Mouse (Mus musculus) erythroblast, embryonic 14.5 days (primary cell): Measurements from ENCODE around the gene Vmn1r1. TPM values are rescaled to one million over a fixed set of nuclear protein-coding genes. Genes with fewer than 3 reads are reported as not detected.

Experiments used
- H3K27me3 ChIP-seq: 2 replicates; pipeline ENCODE4 v1.6.1; 2012; ENCODE audit warnings: inconsistent platforms; ENCODE audit not compliant: control insufficient read depth
- H3K36me3 ChIP-seq: 2 replicates; pipeline ENCODE4 v1.6.1; 2012; ENCODE audit warnings: mild to moderate bottlenecking, inconsistent platforms; ENCODE audit not compliant: control insufficient read depth
- H3K4me1 ChIP-seq: 2 replicates; pipeline ENCODE4 v1.6.1; 2012; ENCODE audit warnings: inconsistent platforms; ENCODE audit not compliant: control insufficient read depth
- H3K4me3 ChIP-seq: replicated peaks from 2 replicates; pipeline ENCODE3; 2012; ENCODE audit warnings: moderate library complexity, mild to moderate bottlenecking, inconsistent platforms
- H3K9me3 ChIP-seq: 2 replicates; pipeline ENCODE4 v1.6.1; 2012; ENCODE audit warnings: low read length, inconsistent platforms, mixed read lengths; ENCODE audit not compliant: control insufficient read depth
- GATA1 ChIP-seq: IDR thresholded peaks from 2 replicates; pipeline ENCODE4 v1.6.1; 2012; ENCODE audit warnings: low read length, inconsistent platforms, mixed read lengths
- TAL1 ChIP-seq: IDR thresholded peaks from 3 replicates; pipeline ENCODE4 v1.6.1; 2012; ENCODE audit warnings: low read length, inconsistent platforms, mixed read lengths
- polyA plus RNA-seq: library from polyadenylated mRNA; stranded (reverse); fragments of >175 nt; gene quantifications from 2 replicates; pipeline ENCODE4 v1.2.3, GENCODE M21; 2012

Gene Vmn1r1
- polyA plus RNA-seq, 1 experiment: not detected

DNA sequence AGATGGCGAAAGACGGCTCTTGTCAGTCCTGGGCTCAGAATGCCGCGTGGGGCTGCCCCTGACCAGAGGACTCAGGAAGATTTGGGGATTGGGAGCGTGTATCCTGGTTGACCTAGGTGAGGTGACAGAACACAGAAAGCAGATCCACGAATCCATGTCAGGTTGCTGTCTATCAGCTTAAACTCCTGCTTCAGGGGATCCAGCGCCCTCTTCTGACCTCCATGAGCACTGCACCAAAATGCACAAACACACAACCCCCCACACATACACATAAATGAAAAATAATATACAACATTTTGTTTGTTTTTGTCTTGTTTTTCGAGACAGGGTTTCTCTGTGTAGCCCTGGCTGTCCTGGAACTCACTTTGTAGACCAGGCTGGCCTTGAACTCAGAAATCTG is 26.1 kb downstream of the Vmn1r1 start:
- TF ChIP-seq TAL1 (no peak), GATA1 (no peak)
- H3K4me3 ChIP-seq: no peak overlapping the region
- H3K36me3 ChIP-seq: peaks cover 3% of the 10 kb centered on the region; the same call in 1 of the 2 replicates
- H3K9me3 ChIP-seq: no peaks in the 10 kb centered on the region
- peaks cover 5% of the 10 kb centered on the region for H3K4me1 ChIP-seq
- no peaks in the 10 kb centered on the region for H3K27me3 ChIP-seq

DNA sequence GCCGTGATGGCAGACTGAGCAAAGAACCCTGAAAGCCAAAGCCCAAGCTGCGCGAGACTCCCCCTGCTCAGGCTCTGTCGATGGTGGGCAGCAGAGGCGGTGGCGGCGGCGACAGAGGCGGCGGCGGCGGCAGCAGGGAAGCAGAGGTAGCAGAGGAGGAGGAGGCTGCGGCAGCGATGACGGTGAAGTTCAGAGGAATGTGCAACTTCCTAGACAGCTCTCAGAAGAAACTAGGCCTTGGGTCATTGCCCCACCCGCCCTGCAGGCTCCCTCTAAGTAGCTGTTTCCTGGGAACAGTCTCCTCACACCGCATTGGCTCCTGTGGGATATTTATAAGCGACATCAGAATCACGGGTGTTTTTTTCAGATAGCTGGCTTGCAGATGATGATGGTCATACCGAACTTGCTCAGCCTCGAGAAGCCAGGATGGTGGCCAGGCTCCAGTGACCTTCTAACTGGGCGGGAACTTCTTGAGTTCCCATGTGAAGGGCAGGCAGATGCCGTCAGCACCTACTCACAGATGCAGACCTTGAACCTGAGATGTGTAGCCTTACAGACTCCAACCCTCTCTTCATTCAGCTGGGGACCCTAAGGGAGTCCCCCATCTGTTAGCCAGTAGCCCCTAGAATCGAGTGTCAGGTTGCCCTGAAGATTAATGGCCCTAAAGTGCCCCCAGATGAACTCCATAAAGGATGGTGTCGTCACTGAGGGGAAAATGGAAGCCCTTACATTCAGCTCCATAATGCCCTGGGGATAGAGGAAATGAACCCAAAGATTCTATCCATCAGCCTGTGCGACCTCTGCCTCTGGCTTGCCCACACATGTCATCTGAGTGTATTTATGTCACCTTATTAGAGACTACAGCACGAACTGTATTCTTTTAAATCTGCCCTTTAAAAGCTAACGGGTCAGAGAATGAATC is 26.8 kb downstream of the Vmn1r1 start:
- Histone ChIP-seq H3K27me3 (no peaks in the 10 kb centered on the region), H3K9me3 (no peaks in the 10 kb centered on the region), H3K36me3 (peaks cover 7% of the 10 kb centered on the region), H3K4me1 (peaks cover 5% of the 10 kb centered on the region), H3K4me3 (no peak overlapping the region)
- TF ChIP-seq GATA1 (no peak), TAL1 (no peak)

DNA sequence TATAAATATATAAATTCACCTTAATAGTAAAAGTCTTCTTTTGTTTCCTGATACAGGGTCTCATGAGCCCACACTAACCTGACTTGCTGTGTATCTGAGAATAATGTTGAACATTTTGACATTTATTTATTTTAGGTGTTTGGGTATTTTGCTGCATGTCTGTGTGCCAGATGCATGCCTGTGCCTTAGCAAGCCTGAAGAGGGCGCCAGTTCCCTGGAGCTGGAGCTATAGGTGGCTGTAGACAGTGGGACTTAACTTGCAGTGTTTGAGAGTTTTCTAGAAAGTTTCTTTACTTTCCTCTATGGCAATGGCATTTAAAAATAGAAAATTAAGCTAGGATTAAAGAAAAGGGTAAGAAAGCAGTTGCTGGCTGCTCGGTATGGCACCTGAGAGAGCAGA is 33.5 kb downstream of the Vmn1r1 start:
- Histone ChIP-seq H3K9me3 (no peaks in the 10 kb centered on the region), H3K27me3 (no peaks in the 10 kb centered on the region), H3K4me3 (no peak overlapping the region), H3K36me3 (peaks cover 51% of the 10 kb centered on the region), H3K4me1 (peaks cover 13% of the 10 kb centered on the region)
- TF ChIP-seq TAL1 (no peak), GATA1 (no peak)

DNA sequence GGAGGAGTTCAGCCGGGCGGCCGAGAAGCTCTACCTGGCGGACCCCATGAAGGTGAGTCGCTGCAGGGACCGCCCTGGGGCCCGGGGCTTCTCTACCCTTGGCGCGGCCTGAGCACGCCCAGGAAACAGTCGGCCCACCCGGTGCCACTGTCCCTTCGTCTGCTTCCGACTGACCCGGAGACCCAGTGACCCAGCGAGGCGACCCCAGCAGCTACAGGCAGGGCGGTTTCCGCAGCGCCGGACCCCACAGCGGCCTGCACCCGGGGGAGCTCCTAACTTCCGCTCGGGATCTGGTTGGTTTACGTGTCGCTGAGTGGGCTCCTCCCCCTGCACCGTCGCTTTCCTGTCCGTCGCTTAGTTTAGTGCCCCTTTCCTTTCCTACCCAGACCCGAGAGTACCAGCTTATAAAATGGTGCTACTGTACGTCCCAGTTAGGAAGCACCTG is 39.3 kb downstream of the Vmn1r1 start:
- no peaks in the 10 kb centered on the region for H3K27me3 ChIP-seq
- H3K4me1 ChIP-seq: peaks cover 20% of the 10 kb centered on the region
- peaks cover 30% of the 10 kb centered on the region for H3K36me3 ChIP-seq
- TF ChIP-seq GATA1 (no peak), TAL1 (no peak)
- no peaks in the 10 kb centered on the region for H3K9me3 ChIP-seq
- H3K4me3 ChIP-seq: peak overlapping the region; percentile 96

DNA sequence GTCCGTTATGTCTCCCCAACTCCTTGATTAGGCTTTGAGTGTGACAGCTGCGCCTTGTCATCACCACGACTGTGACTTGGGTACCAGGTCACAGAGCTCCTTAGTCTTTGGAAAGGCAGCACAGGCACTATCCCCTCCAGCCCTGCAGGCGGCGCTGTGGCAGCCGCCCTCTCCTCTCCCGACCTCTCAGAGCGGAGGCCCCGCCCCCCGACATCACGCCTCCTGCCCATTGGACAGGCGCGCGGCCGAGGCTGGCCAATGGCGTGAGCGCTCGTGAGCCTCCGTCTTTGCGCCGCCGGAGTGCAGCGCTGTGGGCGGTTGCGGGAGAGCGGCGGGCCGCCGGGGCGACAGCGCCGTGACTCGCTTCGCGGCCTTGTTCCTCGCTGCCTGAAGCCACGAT is 39.8 kb downstream of the Vmn1r1 start, which contains the start of gene Srp9:
Gene Srp9, plus strand, starts transcription at position 232 of the 400 bp plus-strand sequence.
- peaks cover 20% of the 10 kb centered on the region for H3K4me1 ChIP-seq

DNA sequence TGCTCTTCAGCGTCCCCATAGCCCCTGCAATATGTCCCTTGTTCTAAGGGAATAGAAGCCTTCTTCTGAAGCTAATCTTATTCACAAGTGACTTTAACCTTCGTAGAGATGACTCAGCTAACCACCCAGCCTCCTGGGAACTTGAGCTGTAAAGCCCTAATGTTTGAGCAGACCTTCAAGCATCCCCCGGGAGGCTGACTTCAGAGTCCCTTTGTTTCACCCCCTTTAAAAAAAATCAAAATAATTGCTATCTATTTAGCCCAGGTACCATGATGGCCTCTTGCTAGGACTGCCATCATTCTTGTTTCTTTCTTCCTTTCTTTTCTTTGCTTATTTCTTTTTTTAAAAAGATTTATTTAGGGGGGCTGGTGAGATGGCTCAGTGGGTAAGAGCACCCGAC is 41.9 kb downstream of the Vmn1r1 start:
- Histone ChIP-seq H3K36me3 (peaks cover 8% of the 10 kb centered on the region), H3K4me1 (peaks cover 14% of the 10 kb centered on the region), H3K9me3 (no peaks in the 10 kb centered on the region), H3K27me3 (no peaks in the 10 kb centered on the region), H3K4me3 (no peak overlapping the region)
- TF ChIP-seq GATA1: no peak
- no peak for TF ChIP-seq TAL1

More for the DNA sequence above, 39.8 kb downstream of the Vmn1r1 start, which contains the start of gene Srp9:
- Histone ChIP-seq H3K36me3 (peaks cover 26% of the 10 kb centered on the region), H3K27me3 (no peaks in the 10 kb centered on the region), H3K4me3 (peak within 1 kb of the TSS; percentile 96), H3K9me3 (no peaks in the 10 kb centered on the region)
- TF ChIP-seq TAL1 (no peak), GATA1 (no peak)

DNA sequence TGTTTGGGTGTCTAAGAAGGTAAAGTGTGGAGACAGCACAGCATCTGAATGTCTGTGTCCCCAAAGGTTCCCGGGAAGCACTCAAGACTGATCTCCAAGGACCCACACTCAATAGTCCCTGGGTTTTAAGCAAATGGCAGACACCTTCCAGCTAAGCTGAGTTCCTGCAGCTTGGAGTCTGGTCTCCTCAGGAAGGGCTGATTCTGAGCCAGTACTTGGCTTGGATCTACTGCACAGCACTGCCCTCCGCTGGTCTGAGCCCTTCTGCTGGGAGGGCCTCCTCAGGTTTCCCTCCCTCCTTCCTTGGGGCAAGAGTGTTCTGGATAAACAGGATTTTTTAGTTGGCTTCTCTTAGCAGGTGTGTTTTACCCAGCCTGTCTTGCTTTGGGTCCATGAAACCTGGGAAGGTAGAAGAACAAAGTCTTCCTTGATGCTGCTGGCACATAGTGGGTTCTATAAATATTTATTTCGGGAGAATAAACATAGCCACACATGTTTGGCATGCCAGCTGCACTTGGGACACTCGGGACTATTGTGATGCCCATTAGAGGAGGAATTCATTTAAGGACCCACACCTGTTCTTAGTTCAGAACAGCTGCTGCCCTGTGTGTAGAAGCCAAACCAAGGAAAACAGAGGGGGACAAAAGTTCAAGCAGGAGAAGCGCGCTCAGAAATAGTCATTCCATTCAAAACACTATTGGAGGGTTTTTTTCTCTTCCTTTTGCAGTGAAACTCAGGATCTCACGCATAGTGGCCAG is 48.5 kb downstream of the Vmn1r1 start:
- H3K9me3 ChIP-seq: no peaks in the 10 kb centered on the region
- H3K36me3 ChIP-seq: no peaks in the 10 kb centered on the region
- no peaks in the 10 kb centered on the region for H3K4me1 ChIP-seq
- H3K27me3 ChIP-seq: no peaks in the 10 kb centered on the region
- TF ChIP-seq TAL1 (no peak), GATA1 (no peak)
- H3K4me3 ChIP-seq: no peak overlapping the region

DNA sequence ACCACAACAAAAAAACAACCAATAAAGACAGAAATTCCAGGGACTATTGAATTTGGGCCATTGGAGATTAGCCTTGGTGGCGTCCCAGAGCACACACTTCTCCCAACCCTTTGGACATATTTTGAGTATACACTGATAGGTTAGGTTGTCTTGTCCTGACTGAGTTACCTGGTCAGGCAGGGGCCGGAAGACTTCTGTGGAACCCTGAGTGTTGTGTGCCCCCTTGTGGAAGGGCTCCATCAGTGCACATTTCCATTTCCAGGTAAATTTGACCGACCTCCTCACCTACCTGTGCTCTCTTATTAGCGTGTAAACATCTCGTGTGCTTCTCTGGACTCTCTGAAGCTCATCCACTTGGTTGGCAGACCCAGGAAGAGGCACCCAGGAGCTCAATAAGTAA is 49.1 kb downstream of the Vmn1r1 start:
- Histone ChIP-seq H3K4me1 (no peaks in the 10 kb centered on the region), H3K9me3 (no peaks in the 10 kb centered on the region), H3K4me3 (no peak overlapping the region), H3K36me3 (no peaks in the 10 kb centered on the region), H3K27me3 (no peaks in the 10 kb centered on the region)
- TF ChIP-seq TAL1 (no peak), GATA1 (no peak)
